Mouse (Mus musculus): ENCODE results near the gene Rdh5. TPM values are rescaled to one million over a fixed set of nuclear protein-coding genes. Genes with fewer than 3 reads are reported as not detected.

Rdh5 gene
- total and polyA plus RNA-seq, 2 experiments from 2014 or later = 21.0 to 24.8 TPM

GRCm38 (mm10) chr10:128890383-128891295, 32.0 kb downstream of the Rdh5 start:
- no peak for TF ChIP-seq CTCF (IDR thresholded peaks at IDR 0.05; ENCODE audit: low read depth)
- peak overlapping the region; percentile 86 for H3K4me2 ChIP-seq (ENCODE audit: low read depth, low read length)
- peak; percentile 19 for DNase-seq (ENCODE audit: low spot score)

GRCm38 (mm10) chr10:128889846-128890245, 32.8 kb downstream of the Rdh5 start:
- ATAC-seq = no peak
- Histone ChIP-seq H3K27ac (no peak overlapping the region; the same call in 1 of the 2 replicates), H3K9ac (replicated peaks; ENCODE audit: low read length) (peak overlapping the region; percentile 89; the same call in 1 of the 2 replicates), H3K4me1 (ENCODE audit: insufficient read depth, low read length) (peaks cover 22% of the 10 kb centered on the region), H3K36me3 (ENCODE audit: insufficient read depth, low read length) (peaks cover 7% of the 10 kb centered on the region; the same call in 1 of the 2 replicates), H3K27me3 (ENCODE audit: insufficient read depth, low read length) (no peaks in the 10 kb centered on the region), H3K4me3 (ENCODE audit: low read length) (peak overlapping the region; percentile 85), H3K9me3 (ENCODE audit: low read length) (no peaks in the 10 kb centered on the region), H3K4me2 (ENCODE audit: low read depth, low read length) (peak overlapping the region; percentile 86)
- whole genome bisulfite sequencing = 17% methylated on average over 1 of the region's 2 CpGs
- no peak for TF ChIP-seq CTCF (IDR thresholded peaks at IDR 0.05; ENCODE audit: low read depth)
- no peak for DNase-seq (ENCODE audit: low spot score)

More at GRCm38 (mm10) chr10:128890383-128891295, 32.0 kb downstream of the Rdh5 start:
- under 1% methylated on average over 40 of the region's 40 CpGs for WGBS
- no peaks in the 10 kb centered on the region for H3K27me3 ChIP-seq (ENCODE audit: insufficient read depth, low read length)
- peak overlapping the region; percentile 85 for H3K4me3 ChIP-seq (ENCODE audit: low read length)
- peak overlapping the region; percentile 89 for H3K9ac ChIP-seq (replicated peaks; ENCODE audit: low read length)
- H3K36me3 ChIP-seq (ENCODE audit: insufficient read depth, low read length) = peaks cover under 1% of the 10 kb centered on the region; the same call in 1 of the 2 replicates
- peak overlapping the region; percentile 86 for H3K27ac ChIP-seq
- no peaks in the 10 kb centered on the region for H3K9me3 ChIP-seq (ENCODE audit: low read length)
- H3K4me1 ChIP-seq (ENCODE audit: insufficient read depth, low read length) = peaks cover 22% of the 10 kb centered on the region
- peak; percentile 19 for ATAC-seq

DNA sequence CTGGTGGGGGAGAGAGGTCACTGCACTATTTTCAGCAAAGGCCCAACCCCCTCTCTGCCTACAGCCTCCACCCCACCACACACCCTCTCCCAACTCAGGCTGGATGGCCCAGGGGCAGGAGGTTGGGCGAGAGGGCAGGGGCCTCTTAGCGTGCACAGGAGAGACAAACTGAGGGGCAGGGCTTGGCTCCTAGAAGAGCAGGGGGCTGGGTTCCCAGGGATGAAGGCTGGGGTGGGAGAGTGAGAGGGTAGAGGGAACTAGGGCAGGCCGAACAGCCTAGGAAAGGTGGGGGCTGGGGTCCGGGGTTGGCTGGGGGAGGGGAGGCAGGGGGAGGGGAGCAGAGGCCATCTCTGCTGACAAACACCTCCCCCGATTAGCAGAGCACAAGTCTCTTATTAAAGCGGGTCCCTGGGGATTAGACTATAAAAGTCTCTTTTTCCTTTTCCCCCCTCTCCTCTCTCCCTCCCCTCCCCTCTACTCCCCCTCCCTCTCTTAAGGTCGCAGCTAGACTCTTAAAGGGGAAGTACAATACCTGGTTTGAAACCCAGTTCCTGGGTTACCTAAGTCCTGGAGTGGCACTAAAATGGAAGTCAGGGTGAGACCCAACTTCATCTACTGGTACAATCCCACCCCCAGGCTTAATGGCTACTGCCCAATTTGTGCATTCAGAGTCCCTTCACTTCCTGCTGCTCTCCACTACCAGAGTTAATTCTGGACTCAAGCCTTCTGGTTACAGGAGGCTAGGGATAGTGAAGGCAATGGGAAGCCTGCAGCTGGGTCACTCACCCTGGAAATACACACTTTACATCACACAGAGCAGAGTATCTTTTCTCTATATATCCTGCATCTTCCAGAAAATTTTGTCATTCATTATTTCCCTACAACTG, 33.5 kb downstream of the Rdh5 start:
- ATAC-seq (peak; percentile 8), DNase-seq (ENCODE audit: low spot score) (peak; percentile 73)
- Histone ChIP-seq H3K27ac (no peak overlapping the region; the same call in 1 of the 2 replicates), H3K4me3 (ENCODE audit: low read length) (peak overlapping the region; percentile 31), H3K36me3 (ENCODE audit: insufficient read depth, low read length) (peaks cover 7% of the 10 kb centered on the region; the same call in 1 of the 2 replicates), H3K27me3 (ENCODE audit: insufficient read depth, low read length) (no peaks in the 10 kb centered on the region), H3K9me3 (ENCODE audit: low read length) (no peaks in the 10 kb centered on the region), H3K4me1 (ENCODE audit: insufficient read depth, low read length) (peaks cover 22% of the 10 kb centered on the region), H3K9ac (replicated peaks; ENCODE audit: low read length) (peak overlapping the region; percentile 46), H3K4me2 (ENCODE audit: low read depth, low read length) (peak overlapping the region; percentile 86)
- no peak for TF ChIP-seq CTCF (IDR thresholded peaks at IDR 0.05; ENCODE audit: low read depth)
- WGBS = 0% methylated on average over 6 of the region's 7 CpGs

- H3K36me3 ChIP-seq (ENCODE audit: insufficient read depth, low read length) = peaks cover 12% of the 10 kb centered on the region; the same call in 1 of the 2 replicates
- no peak overlapping the region for H3K4me2 ChIP-seq (ENCODE audit: low read depth, low read length)
- WGBS = 81% methylated on average over 5 of the region's 5 CpGs
- H3K4me3 ChIP-seq (ENCODE audit: low read length) = no peak overlapping the region
- H3K9ac ChIP-seq (replicated peaks; ENCODE audit: low read length) = no peak overlapping the region
- no peak for TF ChIP-seq CTCF (IDR thresholded peaks at IDR 0.05; ENCODE audit: low read depth)
- H3K9me3 ChIP-seq (ENCODE audit: low read length) = no peaks in the 10 kb centered on the region
- ATAC-seq = no peak
- no peaks in the 10 kb centered on the region for H3K4me1 ChIP-seq (ENCODE audit: insufficient read depth, low read length)
- no peak for DNase-seq (ENCODE audit: low spot score)
- no peak overlapping the region for H3K27ac ChIP-seq
- H3K27me3 ChIP-seq (ENCODE audit: insufficient read depth, low read length) = no peaks in the 10 kb centered on the region
Measured at GRCm38 (mm10) chr10:128882067-128882466, 40.6 kb downstream of the Rdh5 start.

GRCm38 (mm10) chr10:128878811-128879210, 43.9 kb downstream of the Rdh5 start:
- ATAC-seq (no peak), DNase-seq (ENCODE audit: low spot score) (no peak)
- Histone ChIP-seq H3K36me3 (ENCODE audit: insufficient read depth, low read length) (peaks cover 12% of the 10 kb centered on the region; the same call in 1 of the 2 replicates), H3K9me3 (ENCODE audit: low read length) (no peaks in the 10 kb centered on the region), H3K4me2 (ENCODE audit: low read depth, low read length) (no peak overlapping the region), H3K27me3 (ENCODE audit: insufficient read depth, low read length) (no peaks in the 10 kb centered on the region), H3K9ac (replicated peaks; ENCODE audit: low read length) (no peak overlapping the region), H3K4me1 (ENCODE audit: insufficient read depth, low read length) (no peaks in the 10 kb centered on the region), H3K4me3 (ENCODE audit: low read length) (no peak overlapping the region), H3K27ac (no peak overlapping the region)
- TF ChIP-seq CTCF (IDR thresholded peaks at IDR 0.05; ENCODE audit: low read depth) = no peak
- WGBS = 81% methylated on average over 2 of the region's 2 CpGs

DNA sequence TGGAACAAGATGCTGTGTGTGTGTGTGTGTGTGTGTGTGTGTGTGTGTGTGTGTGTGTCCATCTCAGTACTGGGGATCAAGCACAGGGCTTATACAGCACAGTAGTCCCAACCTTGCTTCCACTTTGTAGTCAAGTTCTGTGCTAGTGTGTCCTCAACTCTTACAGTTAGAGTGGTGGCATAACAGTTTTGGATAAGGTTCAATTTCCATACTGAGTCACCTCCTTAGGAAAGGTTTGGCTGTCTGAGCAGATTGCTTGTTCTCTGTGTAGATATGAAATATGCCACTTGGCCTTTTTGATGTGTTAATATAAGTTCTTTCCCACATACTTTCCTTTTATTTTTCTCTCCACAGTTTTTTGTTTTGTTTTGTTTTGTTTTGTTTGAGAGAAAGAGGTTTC, 44.4 kb downstream of the Rdh5 start:
- Histone ChIP-seq H3K9me3 (ENCODE audit: low read length) (no peaks in the 10 kb centered on the region), H3K9ac (replicated peaks; ENCODE audit: low read length) (no peak overlapping the region), H3K4me2 (ENCODE audit: low read depth, low read length) (no peak overlapping the region), H3K4me3 (ENCODE audit: low read length) (no peak overlapping the region), H3K4me1 (ENCODE audit: insufficient read depth, low read length) (no peaks in the 10 kb centered on the region), H3K27ac (no peak overlapping the region), H3K27me3 (ENCODE audit: insufficient read depth, low read length) (no peaks in the 10 kb centered on the region), H3K36me3 (ENCODE audit: insufficient read depth, low read length) (peaks cover 17% of the 10 kb centered on the region; the same call in 1 of the 2 replicates)
- ATAC-seq = no peak
- TF ChIP-seq CTCF (IDR thresholded peaks at IDR 0.05; ENCODE audit: low read depth) = no peak
- DNase-seq (ENCODE audit: low spot score) = no peak
